Mouse (Mus musculus): ENCODE results near the gene Fbxo40. TPM values are rescaled to one million over a fixed set of nuclear protein-coding genes. Genes with fewer than 3 reads are reported as not detected.

The Fbxo40 gene
- polyA plus RNA-seq (2012; rRNA removed) = 0.37 and 0.71 TPM in 2 replicates

DNA sequence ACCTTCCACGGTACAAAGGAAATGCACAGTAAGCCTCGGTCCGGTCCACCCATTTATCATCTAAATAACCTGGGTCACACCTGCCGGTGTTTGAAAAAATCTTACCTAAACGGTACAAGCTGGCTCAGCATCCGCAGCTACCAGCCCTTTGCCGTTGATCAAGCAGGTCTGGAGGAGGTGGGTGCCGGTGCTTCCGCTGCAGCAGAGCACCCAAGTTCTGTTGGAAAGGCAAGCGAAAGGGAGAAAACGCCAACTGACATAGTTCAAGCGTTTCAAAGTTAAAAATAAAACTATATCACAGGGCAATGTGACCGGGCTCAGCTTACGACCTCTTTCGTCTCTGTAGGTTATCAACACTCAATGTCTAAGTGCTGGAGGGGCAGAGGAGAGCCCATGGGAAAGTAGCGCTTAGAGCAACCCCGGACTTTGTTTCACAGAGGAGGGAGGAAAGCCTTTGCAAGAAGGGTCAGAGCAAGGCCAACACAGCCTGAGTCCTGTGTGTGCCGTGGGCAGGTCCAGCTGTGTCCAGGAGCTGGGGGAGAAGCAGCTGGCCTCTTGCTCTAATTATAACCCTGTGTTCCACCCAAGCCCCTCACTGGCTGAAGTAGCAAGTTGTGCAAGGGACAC lies at the start of gene Fbxo40:
Gene Fbxo40, minus strand, starts transcription at position 469 of the 627 bp plus-strand sequence.
- Histone ChIP-seq H3K36me3 (ENCODE audit: control insufficient read depth, insufficient read depth, low read length) (no peaks in the 10 kb centered on the region), H3K4me3 (ENCODE audit: control insufficient read depth, low read depth, low read length) (no peak within 1 kb of the TSS), H3K27me3 (ENCODE audit: control insufficient read depth, insufficient read depth, low read length) (no peaks in the 10 kb centered on the region), H3K27ac (ENCODE audit: control insufficient read depth, insufficient read depth, low read depth, low read length) (no peak within 1 kb of the TSS), H3K4me1 (ENCODE audit: control insufficient read depth, insufficient read depth, low read length) (peaks cover 5% of the 10 kb centered on the region)
- no peak for TF ChIP-seq POLR2A (IDR thresholded peaks at IDR 0.05; ENCODE audit: control insufficient read depth, low read depth, low read length)
- no peak for TF ChIP-seq CTCF (IDR thresholded peaks at IDR 0.05; ENCODE audit: control insufficient read depth, insufficient read depth, insufficient replicate concordance, low read depth, low read length)

DNA sequence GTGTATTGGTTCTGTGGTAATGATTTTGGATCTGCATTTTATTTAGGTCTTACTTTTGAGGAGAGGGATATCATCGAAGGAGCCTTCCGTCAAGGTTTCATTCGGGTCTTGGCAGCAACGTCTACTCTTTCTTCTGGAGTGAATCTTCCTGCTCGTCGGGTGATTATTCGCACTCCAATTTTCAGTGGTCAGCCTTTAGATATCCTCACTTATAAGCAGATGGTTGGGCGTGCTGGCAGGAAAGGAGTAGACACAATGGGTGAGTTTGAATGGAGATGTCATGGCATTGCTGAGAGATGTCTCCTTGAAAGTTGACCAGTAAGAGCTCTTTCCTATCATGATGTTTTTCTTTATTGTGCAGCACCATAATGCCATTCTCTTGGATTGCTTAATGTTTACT lies 44.5 kb upstream of the Fbxo40 start:
- no peak overlapping the region for H3K4me3 ChIP-seq (ENCODE audit: control insufficient read depth, low read depth, low read length)
- H3K4me1 ChIP-seq (ENCODE audit: control insufficient read depth, insufficient read depth, low read length) = no peaks in the 10 kb centered on the region
- TF ChIP-seq CTCF (IDR thresholded peaks at IDR 0.05; ENCODE audit: control insufficient read depth, insufficient read depth, insufficient replicate concordance, low read depth, low read length) = no peak
- no peak for TF ChIP-seq POLR2A (IDR thresholded peaks at IDR 0.05; ENCODE audit: control insufficient read depth, low read depth, low read length)
- no peaks in the 10 kb centered on the region; the same call in 1 of the 2 replicates for H3K36me3 ChIP-seq (ENCODE audit: control insufficient read depth, insufficient read depth, low read length)
- H3K27ac ChIP-seq (ENCODE audit: control insufficient read depth, insufficient read depth, low read depth, low read length) = no peak overlapping the region
- H3K27me3 ChIP-seq (ENCODE audit: control insufficient read depth, insufficient read depth, low read length) = no peaks in the 10 kb centered on the region

DNA sequence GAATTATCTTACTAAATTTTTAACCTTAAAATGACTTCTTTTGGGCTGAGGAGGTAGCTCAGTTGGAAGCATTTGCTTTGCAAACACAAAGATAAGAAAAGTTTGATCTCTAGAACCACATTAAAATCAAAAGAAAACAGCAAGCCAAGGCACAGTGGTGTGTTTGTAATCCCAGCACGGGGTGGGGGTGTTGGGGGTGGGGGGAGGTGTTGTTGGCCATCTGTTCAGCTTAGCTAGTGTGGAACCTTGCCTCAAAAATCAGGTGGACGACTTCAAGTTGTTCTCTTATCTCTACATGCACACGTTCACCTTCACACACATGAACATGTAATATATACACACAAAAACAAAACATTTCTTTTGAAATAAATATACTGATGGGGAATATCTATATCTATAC lies 41.7 kb upstream of the Fbxo40 start:
- no peak overlapping the region for H3K4me3 ChIP-seq (ENCODE audit: control insufficient read depth, low read depth, low read length)
- no peaks in the 10 kb centered on the region for H3K27me3 ChIP-seq (ENCODE audit: control insufficient read depth, insufficient read depth, low read length)
- no peak overlapping the region for H3K27ac ChIP-seq (ENCODE audit: control insufficient read depth, insufficient read depth, low read depth, low read length)
- H3K4me1 ChIP-seq (ENCODE audit: control insufficient read depth, insufficient read depth, low read length) = no peaks in the 10 kb centered on the region
- H3K36me3 ChIP-seq (ENCODE audit: control insufficient read depth, insufficient read depth, low read length) = no peaks in the 10 kb centered on the region; the same call in 1 of the 2 replicates
- TF ChIP-seq POLR2A (IDR thresholded peaks at IDR 0.05; ENCODE audit: control insufficient read depth, low read depth, low read length) = no peak
- no peak for TF ChIP-seq CTCF (IDR thresholded peaks at IDR 0.05; ENCODE audit: control insufficient read depth, insufficient read depth, insufficient replicate concordance, low read depth, low read length)

DNA sequence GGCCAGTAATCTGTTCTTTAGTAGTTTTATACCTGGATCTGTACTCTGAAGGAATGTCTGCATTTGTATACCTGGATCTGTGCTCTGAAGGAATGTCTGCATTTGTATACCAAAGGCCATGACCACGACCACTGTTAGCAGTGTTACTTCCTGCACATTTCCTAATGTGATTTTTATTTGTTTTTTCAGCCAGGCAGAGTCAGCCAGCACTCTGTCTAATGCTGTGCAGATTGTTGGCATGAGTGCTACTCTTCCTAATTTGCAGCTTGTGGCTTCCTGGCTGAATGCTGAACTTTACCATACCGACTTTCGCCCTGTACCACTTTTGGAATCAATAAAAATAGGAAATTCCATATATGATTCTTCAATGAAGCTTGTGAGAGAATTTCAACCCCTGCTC lies 37.3 kb upstream of the Fbxo40 start:
- TF ChIP-seq POLR2A (IDR thresholded peaks at IDR 0.05; ENCODE audit: control insufficient read depth, low read depth, low read length) = no peak
- TF ChIP-seq CTCF (IDR thresholded peaks at IDR 0.05; ENCODE audit: control insufficient read depth, insufficient read depth, insufficient replicate concordance, low read depth, low read length) = no peak
- Histone ChIP-seq H3K27ac (ENCODE audit: control insufficient read depth, insufficient read depth, low read depth, low read length) (no peak overlapping the region), H3K4me3 (ENCODE audit: control insufficient read depth, low read depth, low read length) (no peak overlapping the region), H3K27me3 (ENCODE audit: control insufficient read depth, insufficient read depth, low read length) (no peaks in the 10 kb centered on the region), H3K4me1 (ENCODE audit: control insufficient read depth, insufficient read depth, low read length) (no peaks in the 10 kb centered on the region), H3K36me3 (ENCODE audit: control insufficient read depth, insufficient read depth, low read length) (peaks cover under 1% of the 10 kb centered on the region; the same call in 1 of the 2 replicates)

DNA sequence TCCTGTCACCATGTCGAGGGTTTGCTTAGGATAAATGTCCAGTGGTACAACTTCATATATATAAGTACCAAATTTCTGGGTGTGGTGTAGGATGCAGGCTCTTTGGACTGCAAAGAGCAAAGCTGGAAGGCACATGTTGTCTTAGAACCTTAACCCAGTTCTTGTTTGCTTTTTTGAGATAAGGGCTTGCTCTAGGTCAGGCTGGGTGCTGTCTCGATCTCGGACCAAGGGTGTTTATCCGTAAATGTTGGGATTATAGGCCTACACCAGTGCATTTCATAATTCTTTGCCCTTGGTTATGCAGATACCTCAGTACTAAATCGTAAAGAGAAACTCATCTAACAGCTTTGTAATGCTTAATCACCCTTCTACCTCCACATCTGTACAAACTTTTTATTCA lies 22.1 kb upstream of the Fbxo40 start:
- peaks cover 6% of the 10 kb centered on the region for H3K4me1 ChIP-seq (ENCODE audit: control insufficient read depth, insufficient read depth, low read length)
- no peak for TF ChIP-seq POLR2A (IDR thresholded peaks at IDR 0.05; ENCODE audit: control insufficient read depth, low read depth, low read length)
- no peak for TF ChIP-seq CTCF (IDR thresholded peaks at IDR 0.05; ENCODE audit: control insufficient read depth, insufficient read depth, insufficient replicate concordance, low read depth, low read length)
- H3K36me3 ChIP-seq (ENCODE audit: control insufficient read depth, insufficient read depth, low read length) = no peaks in the 10 kb centered on the region
- H3K27ac ChIP-seq (ENCODE audit: control insufficient read depth, insufficient read depth, low read depth, low read length) = no peak overlapping the region
- no peaks in the 10 kb centered on the region for H3K27me3 ChIP-seq (ENCODE audit: control insufficient read depth, insufficient read depth, low read length)
- H3K4me3 ChIP-seq (ENCODE audit: control insufficient read depth, low read depth, low read length) = peak overlapping the region; percentile 96

DNA sequence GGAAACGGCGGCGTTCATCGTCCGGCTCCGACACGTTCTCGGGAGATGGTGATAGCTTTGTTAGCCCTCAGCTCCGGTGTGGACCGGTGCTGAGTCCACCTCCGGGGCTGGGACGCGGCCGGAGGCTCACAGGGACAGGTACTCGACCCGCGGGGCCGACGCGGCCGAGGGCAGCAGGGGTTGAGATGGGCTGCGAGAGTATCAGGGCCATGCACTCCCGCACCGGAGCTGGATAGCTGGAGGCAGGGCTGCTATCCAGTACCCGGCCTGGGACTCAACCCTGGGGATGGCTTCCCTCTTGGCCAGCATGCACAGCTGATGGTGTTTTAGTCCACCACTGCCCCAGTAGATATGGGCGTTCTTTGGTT lies 21.6 kb upstream of the Fbxo40 start:
- peaks cover 6% of the 10 kb centered on the region for H3K4me1 ChIP-seq (ENCODE audit: control insufficient read depth, insufficient read depth, low read length)
- H3K36me3 ChIP-seq (ENCODE audit: control insufficient read depth, insufficient read depth, low read length) = no peaks in the 10 kb centered on the region
- TF ChIP-seq CTCF (IDR thresholded peaks at IDR 0.05; ENCODE audit: control insufficient read depth, insufficient read depth, insufficient replicate concordance, low read depth, low read length) (no peak), POLR2A (IDR thresholded peaks at IDR 0.05; ENCODE audit: control insufficient read depth, low read depth, low read length) (no peak)
- peak overlapping the region; percentile 96 for H3K4me3 ChIP-seq (ENCODE audit: control insufficient read depth, low read depth, low read length)
- peak overlapping the region; percentile 47; the same call in 1 of the 2 replicates for H3K27ac ChIP-seq (ENCODE audit: control insufficient read depth, insufficient read depth, low read depth, low read length)
- H3K27me3 ChIP-seq (ENCODE audit: control insufficient read depth, insufficient read depth, low read length) = no peaks in the 10 kb centered on the region

DNA sequence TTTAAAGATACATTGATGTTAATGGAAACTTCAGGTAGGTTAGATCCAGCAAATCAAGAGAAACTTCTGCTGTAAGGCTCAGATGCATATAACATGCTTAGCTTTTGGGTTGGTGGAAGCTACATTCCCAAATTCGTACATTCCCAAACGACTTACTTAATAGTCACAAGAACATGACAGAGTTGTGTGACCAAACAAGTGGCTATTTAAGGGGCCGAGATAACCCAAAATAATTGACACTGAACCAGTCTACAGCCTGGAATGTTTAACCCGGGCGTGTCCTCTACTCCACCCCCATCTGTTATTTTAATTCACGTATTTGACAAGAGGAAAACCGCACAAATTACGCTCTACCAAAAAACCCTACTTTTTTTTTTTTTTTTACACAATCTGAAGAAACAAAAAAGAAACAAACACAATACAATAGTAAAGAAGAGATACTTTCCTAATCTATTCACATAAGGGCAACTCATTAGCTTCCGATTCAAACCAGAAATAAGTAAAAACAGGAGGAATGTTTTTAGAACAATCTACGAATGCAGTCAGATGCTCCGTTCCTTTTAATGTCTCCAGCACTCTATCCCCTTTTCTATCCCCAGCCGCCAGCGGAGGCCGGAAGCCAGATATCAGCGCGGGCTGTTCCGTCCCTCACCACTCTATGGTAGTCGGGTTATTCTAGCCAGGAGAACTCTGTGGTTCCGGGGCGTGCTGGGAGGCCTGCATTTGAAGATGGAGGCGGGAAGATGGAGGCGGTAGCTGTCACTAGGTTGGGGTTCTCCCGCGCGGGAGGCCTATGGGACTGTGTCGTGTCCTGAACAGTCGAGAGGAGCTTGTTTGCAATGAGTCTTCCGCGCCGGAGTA lies 21.0 kb upstream of the Fbxo40 start, which contains the start of gene Polq:
Gene Polq, plus strand, starts transcription at position 726 of the 861 bp plus-strand sequence.
- Histone ChIP-seq H3K36me3 (ENCODE audit: control insufficient read depth, insufficient read depth, low read length) (no peaks in the 10 kb centered on the region), H3K4me3 (ENCODE audit: control insufficient read depth, low read depth, low read length) (peak within 1 kb of the TSS; percentile 96), H3K27me3 (ENCODE audit: control insufficient read depth, insufficient read depth, low read length) (no peaks in the 10 kb centered on the region), H3K27ac (ENCODE audit: control insufficient read depth, insufficient read depth, low read depth, low read length) (peak within 1 kb of the TSS; percentile 47; the same call in 1 of the 2 replicates), H3K4me1 (ENCODE audit: control insufficient read depth, insufficient read depth, low read length) (peaks cover 6% of the 10 kb centered on the region)
- TF ChIP-seq POLR2A (IDR thresholded peaks at IDR 0.05; ENCODE audit: control insufficient read depth, low read depth, low read length) (peak; percentile 77), CTCF (IDR thresholded peaks at IDR 0.05; ENCODE audit: control insufficient read depth, insufficient read depth, insufficient replicate concordance, low read depth, low read length) (no peak)

All from testis, adult 2 months (tissue).